Mouse (Mus musculus) bone marrow macrophage, adult 2 months (primary cell): ENCODE data around the gene Fcrls.

Experiments used
- CTCF ChIP-seq: IDR thresholded peaks from 2 replicates; pipeline ENCODE4 v1.5.1; 2012; ENCODE audit warnings: low read depth, mild to moderate bottlenecking, low read length, moderate library complexity
- POLR2A ChIP-seq: IDR thresholded peaks from 2 replicates; pipeline ENCODE4 v1.6.1; 2012; ENCODE audit warnings: mild to moderate bottlenecking, low read depth, low read length, borderline replicate concordance

GRCm38 (mm10) chr3:87214221-87214864, 49.2 kb downstream of the Fcrls start:
- TF ChIP-seq CTCF (no peak), POLR2A (no peak)
